Mouse (Mus musculus) liver, embryonic 13.5 days (tissue): Measurements from ENCODE around the gene Alkal2. TPM values are rescaled to one million over a fixed set of nuclear protein-coding genes. Genes with fewer than 3 reads are reported as not detected.

Experiments used
- ATAC-seq: fragments of 200-750 bp; cut with Nextera tagmentation; 2 replicates; pipeline ENCODE4 v1.8.0; 2017; ENCODE audit warnings: low read depth, mild to moderate bottlenecking, moderate number of reproducible peaks, moderate library complexity
- DNase-seq: peaks from one replicate; pipeline ENCODE4 v3.0.0; 2022
- H3K27ac ChIP-seq: fragments of 300-500 bp; sonication (generic); 2 replicates; pipeline ENCODE4 v1.5.1; 2015; ENCODE audit warnings: moderate library complexity, mild to moderate bottlenecking, inconsistent platforms
- H3K27me3 ChIP-seq: fragments of 300-500 bp; sonication (generic); 2 replicates; pipeline ENCODE4 v1.6.1; 2015; ENCODE audit warnings: mild to moderate bottlenecking, inconsistent platforms
- H3K36me3 ChIP-seq: fragments of 300-500 bp; sonication (generic); 2 replicates; pipeline ENCODE4 v1.6.1; 2015; ENCODE audit warnings: mild to moderate bottlenecking, inconsistent platforms
- H3K4me1 ChIP-seq: fragments of 300-500 bp; sonication (generic); replicated peaks from 2 replicates; pipeline ENCODE4 v1.6.1; 2015; ENCODE audit warnings: inconsistent platforms
- H3K4me2 ChIP-seq: fragments of 300-500 bp; sonication (generic); 2 replicates; pipeline ENCODE4 v1.6.1; 2015; ENCODE audit warnings: inconsistent platforms, mild to moderate bottlenecking, moderate library complexity
- H3K4me3 ChIP-seq: fragments of 300-500 bp; sonication (generic); replicated peaks from 2 replicates; pipeline ENCODE4 v1.5.1; 2015; ENCODE audit warnings: mild to moderate bottlenecking, inconsistent platforms
- H3K9ac ChIP-seq: fragments of 300-500 bp; sonication (generic); 2 replicates; pipeline ENCODE4 v1.6.1; 2015; ENCODE audit warnings: mild to moderate bottlenecking, inconsistent platforms
- H3K9me3 ChIP-seq: fragments of 300-500 bp; sonication (generic); replicated peaks from 2 replicates; pipeline ENCODE4 v1.6.1; 2016; ENCODE audit warnings: inconsistent platforms
- WGBS: fragments of 180-500 bp; shearing (Covaris S2); methylation state at CpG from one replicate; pipeline ENCODE4 v1.1.7; 2015; ENCODE audit not compliant: insufficient replicate concordance; 5-methylcytosine and 5-hydroxymethylcytosine counted together
- polyA plus RNA-seq: library from polyadenylated mRNA; unstranded; fragments of >200 nt; fragmentation: Nextera tagmentation; extraction: Ambion mirVana; gene quantifications from 2 replicates; pipeline ENCODE4 v1.2.1, GENCODE M21; 2015

Alkal2 gene
- polyA plus RNA-seq, 1 experiment from 2014 or later = 0.09 TPM

- Histone ChIP-seq H3K27ac (no peak overlapping the region), H3K27me3 (no peaks in the 10 kb centered on the region), H3K36me3 (peaks cover 35% of the 10 kb centered on the region), H3K4me3 (no peak overlapping the region), H3K4me2 (no peak overlapping the region), H3K9ac (no peak overlapping the region), H3K4me1 (peaks cover 8% of the 10 kb centered on the region), H3K9me3 (no peaks in the 10 kb centered on the region)
- 73% methylated on average over 3 of the region's 3 CpGs for WGBS
- peak; percentile 18 for DNase-seq
- peak; percentile 85 for ATAC-seq
These were observed 38.3 kb downstream of the Alkal2 start for GRCm38 (mm10) chr12:30922401-30922800.

GRCm38 (mm10) chr12:30928182-30928581, 44.1 kb downstream of the Alkal2 start:
- Histone ChIP-seq H3K27ac (no peak overlapping the region), H3K9me3 (no peaks in the 10 kb centered on the region), H3K4me3 (no peak overlapping the region), H3K4me2 (no peak overlapping the region), H3K4me1 (peaks cover 3% of the 10 kb centered on the region; the same call in 1 of the 2 replicates), H3K27me3 (no peaks in the 10 kb centered on the region), H3K9ac (no peak overlapping the region), H3K36me3 (peaks cover 42% of the 10 kb centered on the region)
- 69% methylated on average over 6 of the region's 6 CpGs for WGBS
- no peak for DNase-seq
- ATAC-seq = peak; percentile 79

GRCm38 (mm10) chr12:30933299-30933698, 49.2 kb downstream of the Alkal2 start:
- no peak overlapping the region for H3K4me3 ChIP-seq
- H3K36me3 ChIP-seq = peaks cover 21% of the 10 kb centered on the region
- no peak for DNase-seq
- no peak for ATAC-seq
- H3K27ac ChIP-seq = no peak overlapping the region
- H3K9ac ChIP-seq = no peak overlapping the region
- H3K27me3 ChIP-seq = no peaks in the 10 kb centered on the region
- WGBS = 84% methylated on average over 2 of the region's 2 CpGs
- H3K4me1 ChIP-seq = peaks cover 5% of the 10 kb centered on the region; the same call in 1 of the 2 replicates
- H3K4me2 ChIP-seq = no peak overlapping the region
- H3K9me3 ChIP-seq = no peaks in the 10 kb centered on the region

GRCm38 (mm10) chr12:30936899-30937298, 52.8 kb downstream of the Alkal2 start:
- Histone ChIP-seq H3K36me3 (peaks cover 40% of the 10 kb centered on the region), H3K4me2 (no peak overlapping the region), H3K9me3 (no peaks in the 10 kb centered on the region), H3K4me3 (no peak overlapping the region), H3K27me3 (no peaks in the 10 kb centered on the region), H3K4me1 (0 out of 2 replicates have a peak, but pooled peaks cover 5% of the 10 kb centered on the region), H3K27ac (peak overlapping the region; percentile 18), H3K9ac (no peak overlapping the region)
- 0 out of 2 replicates have a peak, but pooled peaks have one; percentile 26 for ATAC-seq
- 58% methylated on average over 2 of the region's 2 CpGs for WGBS
- DNase-seq = no peak

Other genes starting within 250 kb of the Alkal2 start
- 351 and 380 TPM in 2 replicates for gene Acp1, start 27.3 kb downstream of the Alkal2 start, polyA plus RNA-seq
- gene Sh3yl1, start 27.3 kb downstream of the Alkal2 start, polyA plus RNA-seq = 33.6 and 41.1 TPM in 2 replicates
- gene Fam110c, start 189.5 kb downstream of the Alkal2 start, polyA plus RNA-seq = 1.5 TPM in 2 replicates